Mouse (Mus musculus) bone marrow macrophage, adult 2 months (primary cell): ENCODE results near the gene Agbl3.

Source experiments
- CTCF ChIP-seq: IDR thresholded peaks from 2 replicates; pipeline ENCODE4 v1.5.1; 2012; ENCODE audit warnings: low read depth, mild to moderate bottlenecking, low read length, moderate library complexity
- POLR2A ChIP-seq: IDR thresholded peaks from 2 replicates; pipeline ENCODE4 v1.6.1; 2012; ENCODE audit warnings: mild to moderate bottlenecking, low read depth, low read length, borderline replicate concordance

DNA sequence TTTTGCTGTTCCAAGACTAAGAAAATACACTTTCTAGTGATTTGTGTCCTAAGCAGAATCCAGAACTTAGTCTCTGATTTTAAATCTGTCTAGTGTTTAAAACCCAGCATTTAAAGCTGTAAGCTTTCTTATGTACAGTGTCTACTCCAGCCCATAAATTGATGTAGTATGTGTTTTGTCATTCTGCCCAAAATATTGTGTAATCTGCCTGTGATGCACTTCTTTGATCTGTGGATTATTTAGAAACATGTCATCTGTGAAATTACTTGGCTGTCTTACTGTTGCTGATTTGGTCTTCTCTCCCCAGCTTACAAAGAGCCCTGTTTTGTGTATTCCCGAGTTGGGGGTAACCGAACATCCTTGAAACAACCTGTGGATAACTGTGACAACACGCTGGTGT lies 17.7 kb downstream of the Agbl3 start:
- TF ChIP-seq CTCF (no peak), POLR2A (no peak)
